Mouse (Mus musculus): Measurements from ENCODE around the gene Zfp988.
"Not testable (repeated sequence)": the region's sequence is repeated elsewhere in the genome, so short reads cannot be mapped to it uniquely, and the experiment has no call there.

The Zfp988 gene

GRCm38 (mm10) chr4:147305436-147305835 lies at the start of gene Zfp988:
Zfp988 (plus strand) TSS chr4:147305674.
- H3K4me1 ChIP-seq (replicated peaks; ENCODE audit: low read depth, low read length); H3K27me3 ChIP-seq (ENCODE audit: insufficient read depth, low read length); H3K36me3 ChIP-seq (ENCODE audit: insufficient read depth, low read length): not testable (repeated sequence)
- Histone ChIP-seq H3K4me3 (replicated peaks; ENCODE audit: low read length) (peak within 1 kb of the TSS; percentile 59), H3K9me3 (ENCODE audit: low read length) (peaks cover 21% of the 10 kb centered on the region)

GRCm38 (mm10) chr4:147262708-147263107 lies 42.8 kb upstream of the Zfp988 start:
- not testable (repeated sequence) for H3K36me3 ChIP-seq (ENCODE audit: insufficient read depth, low read length); H3K4me1 ChIP-seq (replicated peaks; ENCODE audit: low read depth, low read length); H3K4me3 ChIP-seq (replicated peaks; ENCODE audit: low read length); H3K9me3 ChIP-seq (ENCODE audit: low read length); H3K27me3 ChIP-seq (ENCODE audit: insufficient read depth, low read length)

GRCm38 (mm10) chr4:147267302-147267701 lies 38.2 kb upstream of the Zfp988 start:
- H3K27me3 ChIP-seq (ENCODE audit: insufficient read depth, low read length); H3K4me1 ChIP-seq (replicated peaks; ENCODE audit: low read depth, low read length); H3K4me3 ChIP-seq (replicated peaks; ENCODE audit: low read length); H3K36me3 ChIP-seq (ENCODE audit: insufficient read depth, low read length): not testable (repeated sequence)
- H3K9me3 ChIP-seq (ENCODE audit: low read length), result peaks cover 40% of the 10 kb centered on the region

- peaks cover 52% of the 10 kb centered on the region for H3K9me3 ChIP-seq (ENCODE audit: low read length)
- not testable (repeated sequence) for H3K4me1 ChIP-seq (replicated peaks; ENCODE audit: low read depth, low read length); H3K36me3 ChIP-seq (ENCODE audit: insufficient read depth, low read length); H3K4me3 ChIP-seq (replicated peaks; ENCODE audit: low read length); H3K27me3 ChIP-seq (ENCODE audit: insufficient read depth, low read length)
These were observed 36.7 kb upstream of the Zfp988 start for GRCm38 (mm10) chr4:147268735-147269134.

GRCm38 (mm10) chr4:147270026-147270425 lies 35.4 kb upstream of the Zfp988 start:
- H3K36me3 ChIP-seq (ENCODE audit: insufficient read depth, low read length); H3K4me3 ChIP-seq (replicated peaks; ENCODE audit: low read length); H3K27me3 ChIP-seq (ENCODE audit: insufficient read depth, low read length); H3K4me1 ChIP-seq (replicated peaks; ENCODE audit: low read depth, low read length): not testable (repeated sequence)
- peaks cover 58% of the 10 kb centered on the region for H3K9me3 ChIP-seq (ENCODE audit: low read length)

- not testable (repeated sequence) for H3K27me3 ChIP-seq (ENCODE audit: insufficient read depth, low read length); H3K4me3 ChIP-seq (replicated peaks; ENCODE audit: low read length); H3K36me3 ChIP-seq (ENCODE audit: insufficient read depth, low read length); H3K4me1 ChIP-seq (replicated peaks; ENCODE audit: low read depth, low read length)
- peaks cover 58% of the 10 kb centered on the region for H3K9me3 ChIP-seq (ENCODE audit: low read length)
These were observed 33.9 kb upstream of the Zfp988 start for GRCm38 (mm10) chr4:147271601-147272000.

- H3K36me3 ChIP-seq (ENCODE audit: insufficient read depth, low read length); H3K27me3 ChIP-seq (ENCODE audit: insufficient read depth, low read length); H3K4me1 ChIP-seq (replicated peaks; ENCODE audit: low read depth, low read length): not testable (repeated sequence)
- H3K9me3 ChIP-seq (ENCODE audit: low read length), result peaks cover 41% of the 10 kb centered on the region
- H3K4me3 ChIP-seq (replicated peaks; ENCODE audit: low read length), result peak overlapping the region; percentile 78
These were observed 30.3 kb upstream of the Zfp988 start for GRCm38 (mm10) chr4:147275021-147275772.

- H3K27me3 ChIP-seq (ENCODE audit: insufficient read depth, low read length); H3K36me3 ChIP-seq (ENCODE audit: insufficient read depth, low read length); H3K4me1 ChIP-seq (replicated peaks; ENCODE audit: low read depth, low read length): not testable (repeated sequence)
- peak overlapping the region; percentile 78 for H3K4me3 ChIP-seq (replicated peaks; ENCODE audit: low read length)
- H3K9me3 ChIP-seq (ENCODE audit: low read length), result peaks cover 37% of the 10 kb centered on the region
These were observed 29.7 kb upstream of the Zfp988 start for GRCm38 (mm10) chr4:147275773-147276140.

GRCm38 (mm10) chr4:147280406-147280805 lies 25.1 kb upstream of the Zfp988 start:
- not testable (repeated sequence) for H3K9me3 ChIP-seq (ENCODE audit: low read length); H3K36me3 ChIP-seq (ENCODE audit: insufficient read depth, low read length); H3K4me1 ChIP-seq (replicated peaks; ENCODE audit: low read depth, low read length); H3K27me3 ChIP-seq (ENCODE audit: insufficient read depth, low read length); H3K4me3 ChIP-seq (replicated peaks; ENCODE audit: low read length)

GRCm38 (mm10) chr4:147298585-147298984 lies 6.9 kb upstream of the Zfp988 start:
- not testable (repeated sequence) for H3K4me1 ChIP-seq (replicated peaks; ENCODE audit: low read depth, low read length); H3K9me3 ChIP-seq (ENCODE audit: low read length); H3K27me3 ChIP-seq (ENCODE audit: insufficient read depth, low read length); H3K36me3 ChIP-seq (ENCODE audit: insufficient read depth, low read length); H3K4me3 ChIP-seq (replicated peaks; ENCODE audit: low read length)

GRCm38 (mm10) chr4:147302375-147302774 lies 3.1 kb upstream of the Zfp988 start:
- H3K36me3 ChIP-seq (ENCODE audit: insufficient read depth, low read length); H3K4me3 ChIP-seq (replicated peaks; ENCODE audit: low read length); H3K4me1 ChIP-seq (replicated peaks; ENCODE audit: low read depth, low read length); H3K27me3 ChIP-seq (ENCODE audit: insufficient read depth, low read length): not testable (repeated sequence)
- peaks cover 11% of the 10 kb centered on the region for H3K9me3 ChIP-seq (ENCODE audit: low read length)

GRCm38 (mm10) chr4:147335036-147335690 lies 29.7 kb downstream of the Zfp988 start:
- peaks cover 49% of the 10 kb centered on the region for H3K9me3 ChIP-seq (ENCODE audit: low read length)
- H3K27me3 ChIP-seq (ENCODE audit: insufficient read depth, low read length); H3K4me3 ChIP-seq (replicated peaks; ENCODE audit: low read length); H3K4me1 ChIP-seq (replicated peaks; ENCODE audit: low read depth, low read length): not testable (repeated sequence)
- peaks cover 21% of the 10 kb centered on the region for H3K36me3 ChIP-seq (ENCODE audit: insufficient read depth, low read length)

- H3K27me3 ChIP-seq (ENCODE audit: insufficient read depth, low read length); H3K4me1 ChIP-seq (replicated peaks; ENCODE audit: low read depth, low read length); H3K4me3 ChIP-seq (replicated peaks; ENCODE audit: low read length): not testable (repeated sequence)
- Histone ChIP-seq H3K9me3 (ENCODE audit: low read length) (peaks cover 50% of the 10 kb centered on the region), H3K36me3 (ENCODE audit: insufficient read depth, low read length) (peaks cover 21% of the 10 kb centered on the region)
These were observed 30.4 kb downstream of the Zfp988 start for GRCm38 (mm10) chr4:147335691-147336367.
